Mouse (Mus musculus) cortical plate, adult 2 months (tissue): ENCODE measurements around the gene Apbb2.

ENCODE experiments used
- CTCF ChIP-seq: fragments of 200-500 bp; IDR thresholded peaks from 2 replicates; pipeline ENCODE4 v1.5.1; 2011; ENCODE audit warnings: mild to moderate bottlenecking, control low read depth, low read length; ENCODE audit not compliant: insufficient read depth; ENCODE audit errors: extremely low read depth
- POLR2A ChIP-seq: fragments of 200-500 bp; IDR thresholded peaks from 2 replicates; pipeline ENCODE4 v1.6.1; 2011; ENCODE audit warnings: mild to moderate bottlenecking, low read length, control low read depth; ENCODE audit not compliant: insufficient read depth; ENCODE audit errors: extremely low read depth

- TF ChIP-seq CTCF (no peak), POLR2A (no peak)
Measured at GRCm38 (mm10) chr5:66523681-66524503, 94.7 kb downstream of the Apbb2 start.
